Mouse (Mus musculus) granulocyte monocyte progenitor cell, adult 5-6 weeks (primary cell): Measurements from ENCODE around the gene Col6a6. TPM values are rescaled to one million over a fixed set of nuclear protein-coding genes. Genes with fewer than 3 reads are reported as not detected.

Experiments
- ATAC-seq: replicated peaks from 2 replicates; pipeline ENCODE4 v1.8.0; 2016; ENCODE audit warnings: mild to moderate bottlenecking, moderate TSS enrichment, inconsistent platforms; ENCODE audit not compliant: poor library complexity, severe bottlenecking
- total RNA-seq, 2 experiments: library from RNA; stranded (forward) in 1 of 2; stranded (reverse) in 1 of 2; fragments of 200-712, 200-1000 nt in 1 of 2; fragments of >200 nt in 1 of 2; fragmentation: Nextera tagmentation in 1 of 2; gene quantifications; 2 replicates each; pipeline ENCODE4 v1.2.3; 2014 to 2017

Col6a6 gene
- total RNA-seq, 2 experiments from 2014 or later = not detected

DNA sequence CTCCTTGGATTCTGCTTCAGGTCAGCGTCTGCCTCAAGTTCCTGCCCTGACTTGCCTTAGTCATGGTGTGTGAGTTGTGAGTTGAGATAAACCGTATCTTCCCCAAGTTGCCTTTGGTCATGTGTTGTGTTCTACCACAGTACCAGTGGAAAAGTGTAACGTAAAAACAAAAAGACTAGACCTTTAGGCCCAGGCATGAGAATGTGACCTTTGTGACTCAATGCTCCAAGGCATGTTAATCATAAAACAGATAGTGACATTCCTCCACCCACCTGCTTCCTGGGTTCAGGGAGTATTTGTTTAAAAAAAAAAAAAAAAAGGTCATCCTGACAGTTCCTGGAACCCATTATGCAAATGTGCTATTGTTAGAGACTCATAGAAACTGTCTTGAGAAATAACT, 82.1 kb downstream of the Col6a6 start:
- no peak for ATAC-seq

DNA sequence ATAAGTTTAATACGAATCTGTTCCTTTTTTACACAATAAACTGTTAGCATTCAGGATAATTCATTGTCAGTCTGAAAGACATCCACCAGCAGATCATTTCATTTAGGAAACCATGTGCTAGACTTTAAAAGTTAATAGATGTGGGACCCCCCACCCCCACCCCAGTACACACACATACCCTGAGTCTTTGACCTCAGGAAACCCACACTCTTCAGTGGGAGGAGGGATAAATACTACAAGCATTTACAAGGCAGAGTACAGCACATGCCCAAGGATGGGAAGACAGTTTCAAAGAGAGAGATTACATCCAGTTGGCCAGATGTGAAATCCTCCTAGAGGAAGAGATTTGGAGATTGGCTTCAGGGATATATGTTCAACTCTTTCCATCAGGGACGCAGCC, 87.5 kb downstream of the Col6a6 start:
- ATAC-seq = no peak

DNA sequence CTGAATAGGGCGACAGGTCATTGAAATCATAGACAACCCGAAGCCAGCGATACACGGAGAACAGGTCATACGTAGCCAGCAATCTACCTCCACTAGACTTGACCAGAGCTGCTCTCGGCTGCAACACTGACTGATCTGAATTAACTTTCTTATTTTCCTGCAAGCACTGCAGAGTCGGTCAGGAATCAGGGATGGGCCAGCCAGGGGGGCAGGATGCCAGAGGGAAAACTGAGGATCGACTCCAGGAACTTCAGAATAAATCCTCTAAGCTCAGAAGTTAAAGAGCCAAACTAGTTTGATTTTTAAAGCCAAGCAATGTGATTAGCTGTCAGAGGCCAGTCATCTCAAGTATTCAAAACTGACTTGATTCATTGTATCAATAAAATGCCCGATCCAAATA, 88.5 kb downstream of the Col6a6 start:
- no peak for ATAC-seq

DNA sequence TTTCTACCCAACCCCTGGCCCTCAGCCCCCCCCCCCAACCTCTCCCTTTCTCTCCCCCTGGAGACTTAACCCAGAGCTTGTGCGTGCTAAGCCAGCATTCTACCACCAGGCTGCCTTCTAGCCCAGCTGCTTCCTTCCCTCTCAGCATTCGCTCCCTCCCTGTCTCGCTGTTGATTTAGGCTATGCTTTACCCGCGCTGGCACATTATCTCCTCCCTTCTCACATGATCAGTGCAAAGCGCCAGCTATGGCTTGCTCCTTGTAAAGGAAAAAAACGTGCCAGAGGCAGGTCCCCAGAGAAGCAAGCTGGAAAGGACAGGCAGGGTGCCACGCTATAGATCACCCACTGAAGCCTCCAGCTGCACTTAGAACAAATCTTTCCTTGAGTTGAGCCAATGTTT, 90.5 kb downstream of the Col6a6 start:
- ATAC-seq = no peak

DNA sequence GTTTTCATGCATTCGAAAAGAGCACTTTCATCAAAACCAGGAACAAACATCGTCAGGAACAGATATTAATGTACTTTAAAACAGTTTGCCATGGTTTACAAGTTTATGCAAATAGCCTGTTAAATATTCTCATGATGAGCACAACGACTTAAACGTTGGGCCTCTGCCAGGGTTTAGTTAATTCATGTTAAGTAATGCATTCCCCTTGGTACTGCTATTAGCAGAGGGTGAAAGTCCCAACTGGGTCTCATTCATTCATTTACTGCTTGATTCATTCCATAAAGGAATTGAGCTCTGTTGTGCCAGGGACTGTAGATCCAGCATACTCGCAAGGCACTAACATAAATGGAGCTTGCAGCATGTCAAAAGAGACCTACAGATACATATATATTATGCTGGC, 92.8 kb downstream of the Col6a6 start:
- ATAC-seq = no peak

DNA sequence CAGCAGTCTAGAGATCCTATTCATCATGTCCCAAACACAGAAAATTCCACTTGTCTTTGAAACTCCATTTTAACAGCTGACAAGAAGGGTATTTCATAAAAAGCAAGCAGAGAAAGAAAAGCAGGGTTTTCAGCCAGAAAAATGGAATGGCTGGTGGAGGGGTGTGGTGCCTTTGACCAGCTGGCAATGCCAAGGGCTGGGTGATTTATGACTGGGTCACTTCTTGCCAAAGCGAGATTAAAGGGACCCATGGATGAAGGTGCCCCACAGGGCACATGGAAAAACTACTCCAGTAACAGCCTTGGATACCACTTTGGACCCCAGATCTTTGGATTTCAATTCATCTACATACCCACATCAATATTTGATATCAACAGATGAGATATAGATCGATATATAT, 93.3 kb downstream of the Col6a6 start:
- no peak for ATAC-seq

DNA sequence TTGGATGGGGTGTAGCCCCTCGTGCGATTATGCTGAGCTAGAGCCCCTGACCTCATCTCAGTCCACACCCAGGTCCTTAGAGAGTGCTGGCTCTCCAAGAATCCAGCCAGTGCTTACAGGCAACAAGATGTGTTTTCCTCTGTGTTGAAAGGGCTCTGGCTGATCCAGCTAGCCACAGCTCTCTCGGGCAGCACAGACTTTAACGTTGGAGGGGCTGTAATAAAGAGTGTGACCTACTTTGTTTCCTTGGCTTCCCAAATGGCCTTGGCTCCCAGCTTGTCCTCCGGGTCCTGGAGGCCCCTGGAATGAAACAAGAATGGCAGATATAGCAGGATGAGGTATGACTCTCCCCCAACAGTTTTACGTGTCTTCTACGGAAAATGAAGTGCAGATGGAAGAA, 96.0 kb downstream of the Col6a6 start:
- ATAC-seq = no peak

DNA sequence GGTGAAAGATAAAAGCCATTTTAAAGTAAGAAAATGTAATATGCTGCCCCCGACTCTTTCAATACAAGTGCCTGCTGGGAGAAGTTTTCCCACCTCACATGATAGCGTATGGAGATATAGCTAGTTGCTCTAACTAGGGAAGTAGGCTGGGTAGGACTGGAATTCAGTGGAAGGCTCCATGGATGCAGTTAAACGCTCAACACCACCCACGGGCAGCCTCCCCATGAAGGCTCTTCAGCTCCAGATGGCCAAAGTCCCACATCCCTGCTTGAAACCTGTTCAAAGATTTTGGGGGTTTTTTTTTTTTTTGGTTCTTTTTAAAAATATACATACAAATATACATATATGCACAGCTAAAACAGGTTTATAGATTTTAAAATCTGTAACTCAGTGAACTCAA, 107.5 kb downstream of the Col6a6 start:
- ATAC-seq = no peak

DNA sequence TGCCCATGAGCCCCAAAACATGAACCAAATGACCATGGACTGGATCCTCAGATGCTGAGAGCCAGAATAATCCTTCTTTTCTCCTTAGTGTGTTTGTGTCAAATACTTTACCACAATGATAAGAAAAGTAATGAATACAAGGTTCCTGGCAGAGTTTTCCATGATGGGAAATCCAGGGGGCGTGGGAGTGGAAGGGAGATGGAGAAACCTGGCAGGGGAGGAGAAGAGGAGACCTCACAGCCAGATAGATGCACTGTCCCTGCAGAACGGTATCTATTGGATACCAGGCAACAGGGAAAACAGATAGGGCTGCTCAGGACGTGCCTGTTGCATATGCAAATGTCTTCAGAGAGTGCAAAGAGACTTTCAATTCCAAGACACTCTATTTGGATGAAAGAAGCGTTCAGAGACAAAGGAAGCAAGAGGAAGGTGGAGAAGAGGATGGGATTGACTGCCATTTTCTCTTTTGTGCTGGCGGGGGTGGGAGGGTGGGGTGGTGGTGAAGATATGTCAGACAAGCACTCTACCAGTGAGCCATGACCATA, 108.0 kb downstream of the Col6a6 start:
- ATAC-seq = no peak

DNA sequence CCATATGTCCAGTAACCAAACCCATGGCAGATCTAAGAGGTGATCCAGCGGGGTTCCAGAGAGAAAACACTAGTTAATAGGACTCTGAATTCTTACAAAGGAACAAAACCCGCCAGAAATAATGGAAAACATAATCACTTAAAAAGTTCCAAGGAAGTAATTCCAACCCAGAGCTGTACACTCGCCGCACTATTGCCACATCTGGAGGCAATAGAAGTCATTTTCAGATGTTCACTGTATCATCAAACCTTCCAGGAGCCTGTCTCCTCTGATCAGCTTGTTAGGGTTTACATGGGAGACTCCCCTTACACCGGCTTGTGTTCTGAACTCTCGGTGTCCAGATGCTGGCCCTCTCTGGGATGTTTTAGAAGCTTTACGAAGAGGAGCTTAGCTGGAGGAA, 108.6 kb downstream of the Col6a6 start:
- ATAC-seq = no peak

DNA sequence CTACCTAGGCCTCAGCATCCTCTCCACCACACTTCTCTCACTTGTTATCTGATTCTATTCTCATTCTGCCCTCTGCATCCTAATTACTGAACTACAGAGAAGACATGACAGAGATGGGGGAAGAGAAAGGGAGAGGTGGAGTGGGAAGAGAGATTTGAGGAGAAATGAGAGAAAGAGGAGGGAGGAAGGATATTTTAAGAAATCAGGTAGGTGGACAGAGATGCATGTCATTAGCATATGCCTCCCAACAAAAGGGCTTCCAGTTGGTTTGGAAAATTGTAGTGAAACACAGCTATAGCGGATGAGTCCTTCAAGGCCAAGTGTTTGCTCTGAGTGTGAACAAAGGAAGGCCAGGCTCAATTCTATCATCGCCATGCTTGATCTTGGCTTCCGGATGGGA, 115.9 kb downstream of the Col6a6 start:
- ATAC-seq = no peak

DNA sequence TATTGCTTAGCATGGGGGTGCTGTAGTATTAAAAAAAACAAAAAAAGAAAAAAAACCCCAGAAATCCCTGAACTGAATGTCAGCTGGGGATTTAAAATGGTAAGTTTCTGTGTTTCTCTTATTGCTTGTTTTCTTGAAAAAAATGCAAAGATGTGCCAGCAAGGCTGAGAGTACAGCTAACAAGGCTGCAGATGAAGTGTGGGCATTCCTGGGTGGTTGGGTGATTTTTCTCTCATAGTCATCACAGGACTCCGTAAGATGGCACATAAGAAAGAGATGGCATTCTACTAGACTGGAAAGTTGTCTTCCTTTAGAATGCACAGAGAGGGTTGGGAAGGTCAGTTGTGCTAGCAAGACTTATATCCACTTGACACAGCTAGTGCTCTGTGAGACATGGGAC, 122.9 kb downstream of the Col6a6 start:
- no peak for ATAC-seq

DNA sequence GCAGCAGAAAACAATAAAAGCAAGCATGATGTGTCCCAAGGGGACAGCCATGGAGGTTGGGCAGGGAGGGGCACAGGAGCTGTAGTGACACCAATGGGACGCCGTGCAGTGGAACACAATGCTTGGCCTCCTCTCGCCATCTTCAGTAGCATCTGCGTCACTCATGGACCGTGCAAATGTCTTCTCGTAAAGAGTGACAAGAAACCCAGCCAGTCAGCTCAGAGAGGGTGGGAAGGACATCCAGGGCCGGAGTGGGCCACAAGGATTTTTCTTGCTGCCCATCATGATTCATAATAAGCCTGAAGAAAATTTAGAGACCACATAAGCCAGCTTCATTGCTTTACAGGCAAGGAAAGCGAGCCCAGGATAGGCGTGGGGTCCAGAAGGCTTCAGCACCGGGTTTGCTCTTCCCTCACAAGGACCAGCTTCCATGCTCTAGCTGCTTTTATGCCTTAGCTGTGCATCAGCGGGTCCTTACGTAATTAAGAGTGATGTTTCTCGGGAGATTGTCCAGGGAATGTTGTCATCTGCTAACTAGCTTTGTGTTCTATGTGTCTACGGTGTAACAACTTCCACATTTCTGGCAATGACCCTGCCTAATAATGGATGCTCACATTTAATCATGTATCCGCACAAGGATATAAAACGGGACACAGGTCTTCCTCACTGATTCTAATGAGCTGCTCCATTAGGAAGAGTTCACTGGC, 123.6 kb downstream of the Col6a6 start:
- no peak for ATAC-seq

DNA sequence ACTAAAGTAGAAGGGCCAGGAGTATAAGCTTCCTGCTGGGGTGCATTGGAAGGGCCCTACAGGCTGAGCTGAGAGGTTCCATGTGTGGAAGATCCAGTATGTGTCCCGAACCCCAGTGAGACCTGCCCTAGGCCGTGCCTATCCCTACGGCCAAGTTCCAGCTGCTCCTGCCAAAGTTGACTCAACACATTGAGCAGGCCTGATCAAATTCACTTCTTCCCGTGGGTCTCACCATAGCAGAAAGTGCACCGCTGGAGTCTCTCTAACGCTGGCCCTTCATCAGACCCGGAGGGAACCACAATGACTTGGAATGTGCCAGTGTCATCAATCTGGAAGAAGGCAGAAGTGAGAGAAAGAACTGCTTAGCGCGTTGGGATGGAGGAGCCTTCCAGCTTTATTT, 126.0 kb downstream of the Col6a6 start:
- ATAC-seq = no peak

DNA sequence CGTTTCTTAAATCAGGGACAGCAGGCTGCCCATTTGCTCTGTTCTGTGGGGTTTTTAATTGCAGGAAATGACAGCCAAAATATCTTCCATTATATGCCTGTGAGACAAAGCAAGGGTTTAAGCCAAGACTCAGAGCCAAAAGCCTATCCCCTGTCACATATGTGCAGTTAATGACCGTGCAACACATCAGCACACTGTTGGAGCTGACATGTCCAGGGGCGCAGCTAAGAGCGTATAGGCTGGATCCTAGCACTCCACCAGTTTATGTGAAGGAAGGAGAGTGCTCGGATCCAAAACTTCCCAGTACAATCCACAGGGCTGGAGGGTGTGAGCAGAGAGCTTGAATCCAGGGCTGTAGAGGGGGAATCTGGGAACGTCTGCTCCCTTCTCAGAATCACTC, 127.3 kb downstream of the Col6a6 start:
- ATAC-seq = no peak

DNA sequence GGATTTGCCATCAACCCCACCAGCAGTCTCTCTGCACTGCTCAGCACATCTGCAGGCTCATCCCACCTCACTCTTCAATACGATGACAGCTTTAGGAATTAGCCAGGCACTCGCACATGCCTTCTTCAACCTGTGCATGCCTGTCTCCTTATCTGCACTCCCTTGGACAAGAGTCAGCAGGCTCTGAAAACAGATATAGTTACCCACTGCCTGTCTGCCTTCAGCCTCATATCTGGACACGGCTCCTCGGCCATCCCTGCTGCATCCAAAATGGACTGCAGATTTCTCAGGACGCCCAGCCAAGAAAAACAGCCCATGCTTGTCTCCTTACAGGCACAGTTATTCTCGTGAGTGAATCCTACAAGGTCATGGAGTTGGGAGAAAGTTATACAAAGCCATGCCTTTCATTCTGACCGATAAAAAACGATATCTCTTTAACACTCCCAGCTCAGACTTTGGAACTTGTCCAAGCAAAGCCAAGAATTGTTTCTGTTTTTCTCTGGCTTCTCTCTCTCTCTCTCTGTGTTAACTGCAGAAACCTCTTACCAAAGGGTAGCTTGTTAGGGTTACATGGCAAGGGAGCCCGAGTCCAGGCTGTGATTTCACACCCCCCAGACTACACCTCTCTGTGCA, 130.1 kb downstream of the Col6a6 start:
- no peak for ATAC-seq

DNA sequence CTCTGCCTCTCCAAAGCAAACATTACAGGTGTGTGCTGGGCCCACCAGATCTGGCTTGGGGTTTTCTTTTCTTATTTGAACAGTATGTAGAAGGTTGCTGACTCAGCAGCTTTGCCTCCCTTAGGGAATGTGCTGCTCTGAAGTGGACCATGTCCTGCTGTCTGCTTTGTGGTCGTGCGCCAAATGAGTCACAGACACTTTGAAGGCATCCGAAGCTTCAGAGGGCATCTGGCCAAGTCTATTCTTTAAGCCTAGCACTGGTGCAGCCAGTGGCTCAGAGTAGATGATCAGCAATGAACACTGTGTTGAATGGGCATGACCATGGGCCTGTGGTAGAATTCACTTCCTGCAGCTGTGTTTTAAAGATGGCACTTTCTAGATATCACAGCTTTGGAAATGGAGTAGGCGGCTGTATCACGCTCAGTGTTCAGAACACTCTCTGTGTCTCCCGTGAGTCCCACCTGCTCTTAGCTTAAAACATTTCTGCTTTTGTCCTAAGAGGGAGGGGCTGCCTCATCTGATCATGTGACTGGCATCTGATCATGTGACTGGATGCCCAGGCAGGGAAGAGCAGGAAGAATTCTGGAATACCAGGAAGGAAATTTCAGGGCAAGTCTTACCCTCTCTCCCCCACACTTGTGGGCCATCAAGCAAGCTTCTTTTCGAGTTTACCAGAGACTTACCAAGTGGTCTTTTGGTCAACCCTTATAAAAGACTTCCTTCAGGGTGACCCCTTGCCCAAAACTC, 131.0 kb downstream of the Col6a6 start:
- ATAC-seq = no peak

DNA sequence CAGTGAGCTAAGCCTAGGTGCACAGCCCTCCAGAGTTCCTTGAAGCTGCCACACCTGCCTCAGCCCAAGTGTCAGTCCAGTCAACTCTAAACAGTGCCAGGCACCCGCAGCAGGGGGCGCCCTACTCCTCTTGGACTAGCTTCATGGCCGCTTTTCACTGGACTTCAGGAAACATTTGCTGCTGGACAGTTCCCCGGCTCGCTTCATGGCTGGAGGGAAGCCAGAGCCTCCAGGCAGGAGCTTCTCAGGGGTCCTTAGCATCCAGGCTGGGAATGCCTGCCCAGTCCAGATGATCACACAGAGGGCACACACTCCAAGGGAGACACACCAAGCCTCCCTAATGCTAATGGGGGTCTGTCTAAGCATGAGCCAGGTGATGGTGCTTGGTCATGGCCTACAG, 134.1 kb downstream of the Col6a6 start:
- ATAC-seq = peak; percentile 82

DNA sequence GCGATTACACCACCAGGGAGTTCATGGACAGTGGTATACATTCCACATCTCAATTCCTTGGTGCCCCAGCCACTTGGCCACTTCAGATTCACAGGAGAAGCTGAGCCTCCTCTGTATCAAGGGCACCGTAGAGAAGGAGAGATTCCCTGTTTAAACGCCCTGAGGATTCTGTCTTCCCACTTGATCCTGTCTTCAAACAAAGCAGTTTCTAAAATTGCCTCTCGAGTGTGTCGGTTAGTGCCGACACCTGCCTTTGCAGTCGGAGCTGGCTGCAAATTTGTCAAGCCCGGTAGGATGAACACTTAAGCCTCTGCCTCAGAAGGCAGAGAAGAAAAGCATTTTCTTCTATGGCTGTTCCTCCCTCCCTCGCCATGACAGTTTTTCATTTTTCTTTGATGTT, 134.9 kb downstream of the Col6a6 start:
- ATAC-seq = no peak

DNA sequence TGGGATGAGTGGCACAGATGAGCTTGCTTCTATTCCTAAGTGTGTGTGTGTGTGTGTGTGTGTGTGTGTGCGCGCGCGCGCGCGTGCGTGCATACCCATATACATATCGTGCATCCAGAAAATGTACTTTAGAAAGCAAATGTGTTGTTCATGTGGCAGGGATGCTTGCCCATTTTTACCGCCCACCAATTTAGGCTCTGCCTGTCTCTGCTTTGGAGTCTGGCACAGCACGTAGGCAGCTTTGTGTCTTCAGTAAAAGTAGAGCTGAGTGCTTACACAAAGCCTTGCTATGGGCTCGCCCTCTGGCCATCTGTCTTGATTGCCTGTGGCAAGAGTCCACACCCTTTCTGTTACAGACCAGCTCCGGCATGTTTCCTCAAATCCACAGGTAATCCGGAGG, 135.5 kb downstream of the Col6a6 start:
- ATAC-seq = no peak

DNA sequence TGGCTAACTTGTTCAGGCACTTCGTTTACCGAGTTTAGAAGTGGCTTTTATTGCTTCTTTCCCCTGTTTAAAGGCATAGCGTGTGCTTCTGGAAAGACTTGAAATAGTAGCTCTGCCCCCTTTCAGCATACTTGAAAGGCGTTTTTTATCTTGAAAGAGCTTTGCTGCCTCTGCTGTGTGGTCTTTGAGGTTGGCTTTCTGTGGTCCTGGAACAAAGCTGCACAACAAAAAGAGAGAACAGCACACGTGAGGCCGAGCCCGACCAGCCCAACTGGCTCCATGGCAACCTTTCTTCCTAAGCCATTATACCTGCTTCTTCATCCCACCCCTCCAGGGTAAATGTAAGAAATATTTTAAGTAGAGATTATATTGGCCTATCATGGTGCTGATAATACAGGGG, 138.5 kb downstream of the Col6a6 start:
- no peak for ATAC-seq
